Mouse (Mus musculus): ENCODE measurements at regions not wholly inside any gene's neighbourhood (a gene's known extent, or its start where the extent isn't known, plus 50 kb on each side); places are given as distances from the start of the nearest gene placed in this dataset.

GRCm38 (mm10) chr4:153603056-153603840 is 120.6 kb upstream of the Ajap1 start:
- 59% methylated on average over 11 of the region's 11 CpGs for WGBS
- Histone ChIP-seq H3K4me2 (replicated peaks; ENCODE audit: low read depth) (no peak overlapping the region), H3K4me1 (replicated peaks; ENCODE audit: control insufficient read depth, insufficient read depth) (no peaks in the 10 kb centered on the region), H3K36me3 (ENCODE audit: control insufficient read depth, insufficient read depth, low read length) (no peaks in the 10 kb centered on the region), H3K27ac (replicated peaks) (no peak overlapping the region), H3K4me3 (ENCODE audit: low read depth, low read length) (no peak overlapping the region), H3K27me3 (ENCODE audit: control insufficient read depth, insufficient read depth, low read length) (no peaks in the 10 kb centered on the region), H3K9me3 (ENCODE audit: control insufficient read depth, low read length) (no peaks in the 10 kb centered on the region), H3K9ac (ENCODE audit: low read length) (no peak overlapping the region)
- TF ChIP-seq CTCF (IDR thresholded peaks at IDR 0.05; ENCODE audit: low read depth) (no peak), EP300 (optimal IDR thresholded peaks at IDR 0.05) (no peak)
- ATAC-seq (ENCODE audit: low FRiP score, low TSS enrichment) (no peak), DNase-seq (ENCODE audit: low spot score) (no peak)

GRCm38 (mm10) chr4:153603936-153604335 is 121.3 kb upstream of the Ajap1 start:
- Histone ChIP-seq H3K9me3 (ENCODE audit: control insufficient read depth, low read length) (no peaks in the 10 kb centered on the region), H3K9ac (ENCODE audit: low read length) (no peak overlapping the region), H3K4me1 (replicated peaks; ENCODE audit: control insufficient read depth, insufficient read depth) (no peaks in the 10 kb centered on the region), H3K36me3 (ENCODE audit: control insufficient read depth, insufficient read depth, low read length) (no peaks in the 10 kb centered on the region), H3K27me3 (ENCODE audit: control insufficient read depth, insufficient read depth, low read length) (no peaks in the 10 kb centered on the region), H3K4me2 (replicated peaks; ENCODE audit: low read depth) (no peak overlapping the region), H3K27ac (replicated peaks) (no peak overlapping the region), H3K4me3 (ENCODE audit: low read depth, low read length) (no peak overlapping the region)
- ATAC-seq (ENCODE audit: low FRiP score, low TSS enrichment) (no peak), DNase-seq (ENCODE audit: low spot score) (no peak)
- WGBS, result 57% methylated on average over 7 of the region's 7 CpGs
- no peak for TF ChIP-seq EP300 (optimal IDR thresholded peaks at IDR 0.05)
- no peak for TF ChIP-seq CTCF (IDR thresholded peaks at IDR 0.05; ENCODE audit: low read depth)

GRCm38 (mm10) chr4:153604695-153605485 is 122.3 kb upstream of the Ajap1 start:
- WGBS, result 87% methylated on average over 16 of the region's 16 CpGs
- Histone ChIP-seq H3K4me1 (replicated peaks; ENCODE audit: control insufficient read depth, insufficient read depth) (no peaks in the 10 kb centered on the region), H3K9ac (ENCODE audit: low read length) (no peak overlapping the region), H3K36me3 (ENCODE audit: control insufficient read depth, insufficient read depth, low read length) (no peaks in the 10 kb centered on the region), H3K4me3 (ENCODE audit: low read depth, low read length) (no peak overlapping the region), H3K27me3 (ENCODE audit: control insufficient read depth, insufficient read depth, low read length) (no peaks in the 10 kb centered on the region), H3K9me3 (ENCODE audit: control insufficient read depth, low read length) (no peaks in the 10 kb centered on the region), H3K4me2 (replicated peaks; ENCODE audit: low read depth) (no peak overlapping the region), H3K27ac (replicated peaks) (no peak overlapping the region)
- no peak for ATAC-seq (ENCODE audit: low FRiP score, low TSS enrichment)
- TF ChIP-seq EP300 (optimal IDR thresholded peaks at IDR 0.05), result no peak
- TF ChIP-seq CTCF (IDR thresholded peaks at IDR 0.05; ENCODE audit: low read depth), result no peak
- no peak for DNase-seq (ENCODE audit: low spot score)

- TF ChIP-seq CTCF (IDR thresholded peaks at IDR 0.05; ENCODE audit: low read depth) (no peak), EP300 (optimal IDR thresholded peaks at IDR 0.05) (no peak)
- DNase-seq (ENCODE audit: low spot score) (no peak), ATAC-seq (ENCODE audit: low FRiP score, low TSS enrichment) (0 out of 2 replicates have a peak, but pooled peaks have one; percentile 32)
- H3K4me2 ChIP-seq (replicated peaks; ENCODE audit: low read depth), result no peak overlapping the region
- WGBS, result 52% methylated on average over 8 of the region's 8 CpGs
- H3K9me3 ChIP-seq (ENCODE audit: control insufficient read depth, low read length), result no peaks in the 10 kb centered on the region
- H3K4me1 ChIP-seq (replicated peaks; ENCODE audit: control insufficient read depth, insufficient read depth), result no peaks in the 10 kb centered on the region
- H3K9ac ChIP-seq (ENCODE audit: low read length), result no peak overlapping the region
- no peak overlapping the region for H3K27ac ChIP-seq (replicated peaks)
- no peaks in the 10 kb centered on the region for H3K27me3 ChIP-seq (ENCODE audit: control insufficient read depth, insufficient read depth, low read length)
- H3K36me3 ChIP-seq (ENCODE audit: control insufficient read depth, insufficient read depth, low read length), result no peaks in the 10 kb centered on the region
- no peak overlapping the region for H3K4me3 ChIP-seq (ENCODE audit: low read depth, low read length)
These were observed 133.4 kb upstream of the Ajap1 start for GRCm38 (mm10) chr4:153616058-153616457.

- WGBS, result 63% methylated on average over 6 of the region's 6 CpGs
- Histone ChIP-seq H3K4me2 (replicated peaks; ENCODE audit: low read depth) (no peak overlapping the region), H3K27ac (replicated peaks) (no peak overlapping the region), H3K27me3 (ENCODE audit: control insufficient read depth, insufficient read depth, low read length) (no peaks in the 10 kb centered on the region), H3K9me3 (ENCODE audit: control insufficient read depth, low read length) (no peaks in the 10 kb centered on the region), H3K9ac (ENCODE audit: low read length) (no peak overlapping the region), H3K4me3 (ENCODE audit: low read depth, low read length) (no peak overlapping the region), H3K36me3 (ENCODE audit: control insufficient read depth, insufficient read depth, low read length) (no peaks in the 10 kb centered on the region), H3K4me1 (replicated peaks; ENCODE audit: control insufficient read depth, insufficient read depth) (no peaks in the 10 kb centered on the region)
- peak; percentile 83 for ATAC-seq (ENCODE audit: low FRiP score, low TSS enrichment)
- DNase-seq (ENCODE audit: low spot score), result peak; percentile 16
- TF ChIP-seq EP300 (optimal IDR thresholded peaks at IDR 0.05), result no peak
- no peak for TF ChIP-seq CTCF (IDR thresholded peaks at IDR 0.05; ENCODE audit: low read depth)
These were observed 134.3 kb upstream of the Ajap1 start for GRCm38 (mm10) chr4:153616938-153617337.

- no peak for TF ChIP-seq CTCF (IDR thresholded peaks at IDR 0.05; ENCODE audit: low read depth)
- TF ChIP-seq EP300 (optimal IDR thresholded peaks at IDR 0.05), result no peak
- ATAC-seq (ENCODE audit: low FRiP score, low TSS enrichment), result no peak
- DNase-seq (ENCODE audit: low spot score), result no peak
- H3K36me3 ChIP-seq (ENCODE audit: control insufficient read depth, insufficient read depth, low read length), result no peaks in the 10 kb centered on the region
- 75% methylated on average over 5 of the region's 5 CpGs for WGBS
- H3K4me2 ChIP-seq (replicated peaks; ENCODE audit: low read depth), result no peak overlapping the region
- no peaks in the 10 kb centered on the region for H3K4me1 ChIP-seq (replicated peaks; ENCODE audit: control insufficient read depth, insufficient read depth)
- H3K4me3 ChIP-seq (ENCODE audit: low read depth, low read length), result no peak overlapping the region
- H3K9ac ChIP-seq (ENCODE audit: low read length), result no peak overlapping the region
- H3K27ac ChIP-seq (replicated peaks), result no peak overlapping the region
- no peaks in the 10 kb centered on the region for H3K9me3 ChIP-seq (ENCODE audit: control insufficient read depth, low read length)
- no peaks in the 10 kb centered on the region for H3K27me3 ChIP-seq (ENCODE audit: control insufficient read depth, insufficient read depth, low read length)
These were observed 138.3 kb upstream of the Ajap1 start for GRCm38 (mm10) chr4:153620871-153621270.
